Mouse (Mus musculus): Measurements from ENCODE around the gene Ajap1. TPM values are rescaled to one million over a fixed set of nuclear protein-coding genes. Genes with fewer than 3 reads are reported as not detected.

Ajap1 gene
- not detected for polyA plus RNA-seq (2017; shearing (Covaris generic))

GRCm38 (mm10) chr4:153482459-153483338 lies at the start of gene Ajap1:
Gene Ajap1, minus strand, starts transcription at chr4:153482811.
- ATAC-seq: no peak

DNA sequence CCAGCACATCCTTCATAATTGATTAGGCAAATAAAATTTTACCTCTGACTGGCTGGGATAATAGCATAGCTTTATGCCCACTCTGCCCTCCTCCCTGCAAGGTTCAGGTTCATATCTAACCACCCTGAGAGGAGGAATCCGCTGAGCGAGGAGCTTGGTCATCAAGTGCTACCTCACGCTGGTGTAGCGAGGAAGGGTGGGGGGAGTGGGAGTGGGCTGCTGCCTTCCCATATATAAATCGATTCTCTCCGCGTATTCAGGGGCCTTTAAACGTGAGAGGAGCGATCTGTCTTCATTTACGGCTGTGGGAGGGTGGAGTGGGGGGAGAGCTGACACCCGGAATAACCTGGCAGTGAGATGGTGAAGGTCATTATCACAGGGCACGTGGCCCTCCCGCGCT lies 47.9 kb upstream of the Ajap1 start:
- no peak for ATAC-seq

DNA sequence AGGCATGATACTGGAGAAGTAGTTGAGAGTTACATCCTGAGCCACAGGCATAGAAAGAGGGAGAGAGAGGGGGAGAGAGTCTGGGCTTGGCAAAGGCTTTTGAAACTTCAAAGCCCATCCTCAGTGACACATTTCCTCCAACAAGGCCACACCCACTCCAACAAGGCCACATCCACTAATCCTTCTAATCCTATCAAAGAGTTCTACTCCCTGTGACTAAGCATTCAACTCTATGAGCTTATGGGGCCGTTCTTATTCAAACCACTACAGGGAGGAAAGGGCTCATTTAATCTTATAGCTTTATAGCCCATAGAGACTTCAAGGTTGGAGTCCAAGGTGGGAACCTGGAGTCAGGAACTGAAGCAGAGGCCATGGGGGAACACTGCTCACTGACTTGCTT lies 39.0 kb upstream of the Ajap1 start:
- ATAC-seq: no peak

GRCm38 (mm10) chr4:153519888-153520287 lies 37.3 kb upstream of the Ajap1 start:
- ATAC-seq: no peak

- ATAC-seq: no peak
These were observed 36.7 kb upstream of the Ajap1 start for GRCm38 (mm10) chr4:153519289-153519688.

GRCm38 (mm10) chr4:153515786-153516185 lies 33.2 kb upstream of the Ajap1 start:
- no peak for ATAC-seq

GRCm38 (mm10) chr4:153514071-153514470 lies 31.5 kb upstream of the Ajap1 start:
- ATAC-seq: no peak

- ATAC-seq: no peak
These were observed 28.9 kb upstream of the Ajap1 start for GRCm38 (mm10) chr4:153511530-153511929.

GRCm38 (mm10) chr4:153501936-153502335 lies 19.3 kb upstream of the Ajap1 start:
- no peak for ATAC-seq

- ATAC-seq: no peak
These were observed 9.8 kb upstream of the Ajap1 start for GRCm38 (mm10) chr4:153492444-153492843.

- no peak for ATAC-seq
These were observed 6.5 kb upstream of the Ajap1 start for GRCm38 (mm10) chr4:153489116-153489515.

DNA sequence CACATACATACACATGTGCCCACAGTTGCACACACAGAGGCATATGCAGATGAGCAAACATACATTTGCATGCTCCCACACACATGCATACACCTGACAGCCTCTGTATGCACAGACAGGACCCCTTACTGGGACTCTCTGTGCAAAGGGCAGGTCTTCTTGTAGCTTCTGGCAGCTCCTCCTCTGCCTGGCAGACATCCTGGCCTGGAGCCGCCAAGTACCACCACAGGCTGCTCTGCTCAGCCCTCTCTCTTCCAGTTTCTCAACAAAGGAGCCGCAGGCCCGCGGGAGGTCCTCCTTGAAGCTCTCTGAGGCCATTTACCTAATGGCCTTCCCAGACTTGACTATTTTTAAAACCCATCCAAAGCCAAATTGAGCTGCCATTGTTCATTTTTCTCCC lies 3.3 kb upstream of the Ajap1 start:
- ATAC-seq: no peak

GRCm38 (mm10) chr4:153484392-153484791 lies 1.8 kb upstream of the Ajap1 start:
- ATAC-seq: no peak

GRCm38 (mm10) chr4:153481361-153482234 lies 1.0 kb downstream of the Ajap1 start:
- ATAC-seq: no peak

DNA sequence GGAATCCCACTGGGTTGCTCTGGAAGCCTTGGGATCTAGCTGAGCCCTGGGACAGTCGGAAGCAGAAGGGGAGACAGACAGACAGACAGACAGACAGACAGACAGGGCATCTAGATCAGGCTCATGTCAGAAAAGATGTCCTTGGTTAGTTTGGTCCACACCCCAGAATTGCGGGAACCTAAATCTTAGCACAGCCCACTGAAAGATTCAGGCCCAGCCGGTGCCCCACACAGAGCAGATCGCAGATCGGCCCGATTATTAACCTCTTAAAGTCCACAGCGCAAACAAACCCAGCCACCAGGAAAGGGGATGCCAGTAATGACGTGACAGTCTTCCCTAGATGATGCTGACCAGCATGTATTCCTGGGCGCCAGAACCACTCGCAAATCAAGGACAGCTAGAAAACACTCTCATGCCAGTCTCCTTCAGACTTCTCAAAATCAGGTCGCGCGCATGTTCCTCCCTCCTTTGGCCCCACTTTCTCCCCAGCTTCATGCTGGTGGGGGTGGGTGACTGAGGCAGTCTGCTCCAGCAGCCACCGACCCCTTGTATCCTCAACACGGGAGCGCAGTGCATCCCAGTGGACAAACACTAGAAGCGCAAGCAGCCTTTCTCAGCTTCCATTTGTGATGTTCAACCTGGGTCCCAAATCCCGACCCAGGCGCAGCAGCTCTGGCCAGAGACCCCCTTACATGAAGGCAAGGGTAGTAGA lies 1.9 kb downstream of the Ajap1 start:
- ATAC-seq: no peak

DNA sequence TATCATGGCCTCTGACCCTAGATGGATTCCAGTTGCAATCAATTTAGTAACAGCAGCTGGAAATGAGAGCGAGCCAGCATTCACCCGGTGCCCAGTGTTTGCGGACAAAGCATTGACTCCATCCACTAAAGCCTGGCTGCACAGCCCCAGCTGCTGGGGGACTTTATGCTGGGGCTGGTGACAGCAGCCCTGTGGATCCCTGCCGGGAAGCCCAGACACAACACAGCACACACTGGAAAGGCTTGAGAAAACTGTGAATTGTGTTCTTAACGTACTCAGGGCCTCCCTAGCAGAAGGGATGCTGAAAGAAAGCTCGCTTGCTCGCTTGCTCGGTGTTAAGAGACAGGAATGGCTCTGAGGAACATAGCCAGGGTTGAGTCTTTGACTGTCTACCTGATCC lies 3.5 kb downstream of the Ajap1 start:
- ATAC-seq: no peak

GRCm38 (mm10) chr4:153473480-153474252 lies 8.9 kb downstream of the Ajap1 start:
- no peak for ATAC-seq

DNA sequence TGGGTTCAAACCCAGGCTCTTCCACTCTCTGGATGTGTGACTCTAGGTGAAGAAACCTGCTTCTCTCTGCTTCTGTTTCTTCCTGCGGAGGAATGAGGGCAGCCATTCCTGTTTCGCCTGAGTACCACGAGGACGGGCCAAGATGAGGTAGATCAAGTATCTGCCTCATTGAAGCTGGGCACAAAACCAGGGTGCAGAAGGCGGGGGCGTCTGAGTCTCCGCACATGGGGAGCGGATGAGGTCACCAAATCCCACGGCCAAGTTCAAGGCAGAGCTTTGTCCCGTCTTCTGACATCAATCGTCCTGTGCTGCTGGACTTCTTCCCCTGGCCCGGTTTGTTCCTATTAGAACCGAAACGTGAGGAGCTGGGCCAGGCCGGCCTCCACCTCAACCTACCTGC lies 12.9 kb downstream of the Ajap1 start:
- no peak for ATAC-seq

DNA sequence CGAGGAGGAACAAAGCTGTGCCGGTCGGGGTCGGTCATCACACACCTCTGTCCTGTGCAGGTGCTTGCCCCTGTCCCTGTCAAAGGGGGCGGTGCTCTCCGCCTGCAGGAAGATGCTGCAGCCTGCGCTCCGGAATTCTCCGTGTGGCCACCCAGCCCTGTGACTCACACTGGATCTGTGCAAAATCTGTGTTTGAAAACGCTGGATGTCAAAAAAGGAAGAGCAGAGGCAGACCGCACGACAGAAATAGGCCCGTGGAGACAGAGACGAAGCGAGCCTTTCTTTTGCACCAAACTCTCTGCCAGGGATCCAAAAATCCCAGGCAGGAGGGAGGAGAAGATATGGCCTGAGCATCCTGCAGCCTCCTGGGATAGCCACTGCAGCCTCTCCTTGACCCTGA lies 22.7 kb downstream of the Ajap1 start:
- ATAC-seq: no peak

DNA sequence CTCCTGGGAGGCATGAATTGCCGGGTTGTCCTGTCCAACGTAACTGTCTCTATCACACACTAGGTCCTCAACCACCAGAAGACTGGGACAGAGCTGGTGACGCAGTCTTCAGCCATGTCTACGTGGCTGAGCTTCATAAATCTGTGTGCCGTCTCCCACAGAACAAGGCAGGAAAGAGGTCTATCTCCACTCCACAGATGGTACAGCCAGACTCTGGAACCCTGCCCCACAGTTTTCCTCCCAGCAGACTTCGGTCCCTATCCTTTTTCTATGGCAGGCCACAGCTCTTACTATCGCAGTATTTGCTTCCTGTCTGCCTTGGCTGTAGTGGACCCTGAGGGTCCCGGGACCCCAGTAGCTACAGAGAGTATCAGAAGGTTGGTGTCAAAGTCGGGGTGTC lies 23.1 kb downstream of the Ajap1 start:
- ATAC-seq: no peak

DNA sequence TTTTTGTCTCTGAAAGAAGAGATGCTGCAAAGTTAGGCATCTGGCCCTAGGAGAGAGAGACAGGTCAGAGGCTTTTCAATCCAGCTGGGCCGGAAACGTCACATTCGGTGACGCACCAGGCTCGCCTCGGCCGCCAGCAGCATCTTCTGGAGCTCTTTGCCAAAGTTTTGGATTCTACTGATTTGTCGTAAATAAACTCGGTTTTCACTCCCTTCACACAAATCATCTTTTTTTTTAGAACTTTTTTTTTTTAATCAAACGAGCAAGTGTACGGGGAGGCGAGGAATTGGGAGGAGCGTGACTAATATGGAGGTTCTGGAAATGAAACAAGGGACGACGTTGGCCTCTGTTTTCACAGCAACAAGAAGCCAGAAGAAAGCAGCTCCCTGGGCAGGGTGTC lies 23.8 kb downstream of the Ajap1 start:
- ATAC-seq: no peak

DNA sequence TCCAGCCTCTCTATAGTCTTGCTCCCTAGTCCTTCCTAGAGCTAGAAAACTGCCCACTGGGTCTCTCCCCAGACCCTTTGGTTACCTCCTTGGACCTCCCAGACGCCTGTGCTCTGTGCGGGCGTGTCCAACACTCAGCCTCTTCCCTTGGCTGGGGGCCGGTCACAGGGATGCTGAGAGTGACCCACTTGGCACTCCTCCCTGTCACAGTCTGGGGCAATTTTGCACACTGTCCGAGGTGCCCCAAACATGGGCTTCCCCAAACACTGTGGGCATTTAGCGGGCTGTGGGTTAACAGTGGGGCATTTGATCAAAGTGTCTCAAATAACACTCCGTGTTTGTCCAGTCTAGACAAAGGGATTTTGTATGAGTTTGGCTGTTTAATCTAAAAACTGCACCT lies 29.1 kb downstream of the Ajap1 start:
- ATAC-seq: no peak

All from inflammation-experienced regulatory T-cells, adult 6 months (primary cell).